Mouse (Mus musculus): ENCODE data around the gene Hpse2. TPM values are rescaled to one million over a fixed set of nuclear protein-coding genes. Genes with fewer than 3 reads are reported as not detected.

The Hpse2 gene
- polyA plus RNA-seq, 1 experiment from 2014 or later: 6.0 TPM

GRCm38 (mm10) chr19:42829196-42829595 lies 559.0 kb downstream of the Hpse2 start:
- Histone ChIP-seq H3K4me3 (ENCODE audit: low read length) (no peak overlapping the region), H3K4me2 (ENCODE audit: low read depth, low read length) (no peak overlapping the region), H3K27ac (ENCODE audit: low read length) (peak overlapping the region; percentile 17; the same call in 1 of the 2 replicates), H3K36me3 (ENCODE audit: control insufficient read depth, insufficient read depth, low read length) (no peaks in the 10 kb centered on the region), H3K4me1 (replicated peaks; ENCODE audit: control insufficient read depth, insufficient read depth, low read length) (peaks cover 13% of the 10 kb centered on the region), H3K27me3 (ENCODE audit: control insufficient read depth, insufficient read depth, low read depth, low read length) (no peaks in the 10 kb centered on the region), H3K9me3 (ENCODE audit: control insufficient read depth, low read length) (no peaks in the 10 kb centered on the region), H3K9ac (ENCODE audit: low read length) (no peak overlapping the region)
- ATAC-seq (ENCODE audit: low read depth): peak; percentile 84
- 34% methylated on average over 4 of the region's 4 CpGs for WGBS

DNA sequence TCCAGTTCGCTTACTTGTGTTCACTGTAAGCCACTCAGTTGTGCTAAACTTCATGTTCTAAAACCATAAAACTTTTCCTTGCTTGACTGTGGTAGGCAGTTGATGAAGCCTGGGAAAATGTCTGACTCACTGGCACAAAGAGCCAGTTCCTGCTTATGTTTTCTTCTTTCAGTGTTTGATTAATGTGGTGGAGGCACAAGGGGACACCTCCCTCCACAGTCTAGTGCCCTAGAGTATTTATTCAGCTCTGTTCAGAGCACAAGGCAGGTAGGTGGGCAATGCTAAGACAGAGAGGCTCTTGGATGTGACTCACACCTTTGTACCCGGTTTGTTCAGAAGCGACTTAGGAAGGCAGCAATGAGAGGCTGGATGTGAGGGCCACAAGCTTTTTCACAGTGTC lies 560.3 kb downstream of the Hpse2 start:
- Histone ChIP-seq H3K4me3 (ENCODE audit: low read length) (no peak overlapping the region), H3K27me3 (ENCODE audit: control insufficient read depth, insufficient read depth, low read depth, low read length) (no peaks in the 10 kb centered on the region), H3K27ac (ENCODE audit: low read length) (no peak overlapping the region), H3K4me1 (replicated peaks; ENCODE audit: control insufficient read depth, insufficient read depth, low read length) (peaks cover 13% of the 10 kb centered on the region), H3K9me3 (ENCODE audit: control insufficient read depth, low read length) (no peaks in the 10 kb centered on the region), H3K36me3 (ENCODE audit: control insufficient read depth, insufficient read depth, low read length) (no peaks in the 10 kb centered on the region), H3K4me2 (ENCODE audit: low read depth, low read length) (no peak overlapping the region), H3K9ac (ENCODE audit: low read length) (no peak overlapping the region)
- ATAC-seq (ENCODE audit: low read depth): peak; percentile 59; the same call in 1 of the 2 replicates
- 63% methylated on average over 3 of the region's 3 CpGs for WGBS

GRCm38 (mm10) chr19:42820109-42820508 lies 568.0 kb downstream of the Hpse2 start:
- H3K27me3 ChIP-seq (ENCODE audit: control insufficient read depth, insufficient read depth, low read depth, low read length): no peaks in the 10 kb centered on the region
- H3K4me3 ChIP-seq (ENCODE audit: low read length): no peak overlapping the region
- 93% methylated on average over 5 of the region's 5 CpGs for WGBS
- no peaks in the 10 kb centered on the region for H3K9me3 ChIP-seq (ENCODE audit: control insufficient read depth, low read length)
- no peak overlapping the region for H3K27ac ChIP-seq (ENCODE audit: low read length)
- H3K4me1 ChIP-seq (replicated peaks; ENCODE audit: control insufficient read depth, insufficient read depth, low read length): no peaks in the 10 kb centered on the region; the same call in 1 of the 2 replicates
- no peak overlapping the region for H3K4me2 ChIP-seq (ENCODE audit: low read depth, low read length)
- ATAC-seq (ENCODE audit: low read depth): no peak
- H3K9ac ChIP-seq (ENCODE audit: low read length): no peak overlapping the region
- no peaks in the 10 kb centered on the region for H3K36me3 ChIP-seq (ENCODE audit: control insufficient read depth, insufficient read depth, low read length)

- no peaks in the 10 kb centered on the region for H3K9me3 ChIP-seq (ENCODE audit: control insufficient read depth, low read length)
- no peak overlapping the region for H3K27ac ChIP-seq (ENCODE audit: low read length)
- no peak overlapping the region for H3K9ac ChIP-seq (ENCODE audit: low read length)
- H3K36me3 ChIP-seq (ENCODE audit: control insufficient read depth, insufficient read depth, low read length): no peaks in the 10 kb centered on the region
- H3K27me3 ChIP-seq (ENCODE audit: control insufficient read depth, insufficient read depth, low read depth, low read length): no peaks in the 10 kb centered on the region
- H3K4me3 ChIP-seq (ENCODE audit: low read length): no peak overlapping the region
- no peak overlapping the region for H3K4me2 ChIP-seq (ENCODE audit: low read depth, low read length)
- no peak for ATAC-seq (ENCODE audit: low read depth)
- 66% methylated on average over 2 of the region's 2 CpGs for WGBS
- H3K4me1 ChIP-seq (replicated peaks; ENCODE audit: control insufficient read depth, insufficient read depth, low read length): no peaks in the 10 kb centered on the region; the same call in 1 of the 2 replicates
Measured at GRCm38 (mm10) chr19:42817761-42818160, 570.4 kb downstream of the Hpse2 start.

DNA sequence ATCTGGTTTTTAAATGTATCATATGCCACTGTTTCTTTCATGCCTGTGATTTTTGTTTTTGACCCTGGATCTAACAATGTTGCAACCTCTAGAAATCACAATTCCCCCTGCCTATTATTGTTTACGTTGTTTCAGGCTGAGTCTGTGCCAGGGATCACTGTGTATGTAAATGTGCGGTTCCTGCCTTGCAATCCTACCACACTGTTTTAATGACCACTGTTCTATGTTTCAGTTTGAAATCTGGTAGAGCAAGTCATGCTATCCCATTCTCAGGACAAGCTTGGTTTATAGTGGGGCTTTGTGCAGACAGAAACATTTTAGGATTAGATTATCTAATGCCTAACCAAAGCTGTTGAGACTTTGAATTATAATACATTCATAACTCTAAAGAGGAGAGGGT lies 571.9 kb downstream of the Hpse2 start:
- H3K27me3 ChIP-seq (ENCODE audit: control insufficient read depth, insufficient read depth, low read depth, low read length): no peaks in the 10 kb centered on the region
- H3K4me3 ChIP-seq (ENCODE audit: low read length): no peak overlapping the region
- no peaks in the 10 kb centered on the region for H3K9me3 ChIP-seq (ENCODE audit: control insufficient read depth, low read length)
- no peak overlapping the region for H3K27ac ChIP-seq (ENCODE audit: low read length)
- ATAC-seq (ENCODE audit: low read depth): no peak
- 72% methylated on average over 2 of the region's 2 CpGs for WGBS
- no peak overlapping the region for H3K9ac ChIP-seq (ENCODE audit: low read length)
- H3K36me3 ChIP-seq (ENCODE audit: control insufficient read depth, insufficient read depth, low read length): no peaks in the 10 kb centered on the region
- no peaks in the 10 kb centered on the region; the same call in 1 of the 2 replicates for H3K4me1 ChIP-seq (replicated peaks; ENCODE audit: control insufficient read depth, insufficient read depth, low read length)
- H3K4me2 ChIP-seq (ENCODE audit: low read depth, low read length): no peak overlapping the region

DNA sequence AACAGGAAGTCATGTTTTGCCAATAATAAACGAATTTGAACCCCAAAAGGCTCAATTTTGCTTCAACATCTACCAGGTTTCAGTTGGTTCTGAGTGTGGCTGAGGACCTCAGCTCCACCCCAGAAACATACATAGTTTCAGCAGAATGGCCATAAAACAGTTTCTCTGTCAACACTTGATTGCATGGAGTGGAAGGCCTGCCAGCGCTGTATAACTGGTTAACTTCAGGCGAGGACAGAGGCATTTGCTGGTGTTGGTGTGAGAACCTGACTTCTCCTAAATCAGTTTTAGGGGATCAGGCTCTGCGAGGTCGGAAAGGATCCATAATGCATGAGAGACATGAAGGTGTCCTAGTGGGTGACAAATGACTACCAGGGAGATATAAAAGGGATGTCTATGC lies 578.0 kb downstream of the Hpse2 start:
- no peak overlapping the region for H3K9ac ChIP-seq (ENCODE audit: low read length)
- H3K36me3 ChIP-seq (ENCODE audit: control insufficient read depth, insufficient read depth, low read length): no peaks in the 10 kb centered on the region
- no peaks in the 10 kb centered on the region; the same call in 1 of the 2 replicates for H3K4me1 ChIP-seq (replicated peaks; ENCODE audit: control insufficient read depth, insufficient read depth, low read length)
- peak; percentile 52; the same call in 1 of the 2 replicates for ATAC-seq (ENCODE audit: low read depth)
- 55% methylated on average over 5 of the region's 5 CpGs for WGBS
- no peaks in the 10 kb centered on the region for H3K27me3 ChIP-seq (ENCODE audit: control insufficient read depth, insufficient read depth, low read depth, low read length)
- no peak overlapping the region for H3K4me3 ChIP-seq (ENCODE audit: low read length)
- H3K27ac ChIP-seq (ENCODE audit: low read length): no peak overlapping the region
- H3K4me2 ChIP-seq (ENCODE audit: low read depth, low read length): no peak overlapping the region
- no peaks in the 10 kb centered on the region for H3K9me3 ChIP-seq (ENCODE audit: control insufficient read depth, low read length)

DNA sequence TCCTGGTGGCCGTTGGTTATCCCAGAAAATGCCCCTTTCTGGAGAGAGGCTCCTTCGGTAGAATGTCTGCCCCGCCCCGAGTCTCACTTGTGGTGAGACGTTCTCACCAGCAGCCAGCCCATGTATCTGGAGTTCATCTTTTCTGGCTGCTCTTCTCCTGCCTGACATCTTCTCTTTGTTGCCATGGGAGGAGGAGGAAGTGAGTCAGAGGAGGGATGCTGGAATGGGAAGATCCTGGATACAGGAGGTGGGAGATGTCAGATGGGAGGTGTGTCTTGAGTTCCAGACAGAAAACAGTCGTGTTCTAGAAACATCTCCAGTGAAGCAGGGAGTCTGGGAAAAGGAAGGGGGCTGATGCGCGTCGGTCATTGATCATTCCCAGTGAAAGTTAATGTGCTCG lies 578.7 kb downstream of the Hpse2 start:
- Histone ChIP-seq H3K4me3 (ENCODE audit: low read length) (no peak overlapping the region), H3K9me3 (ENCODE audit: control insufficient read depth, low read length) (no peaks in the 10 kb centered on the region), H3K9ac (ENCODE audit: low read length) (no peak overlapping the region), H3K27ac (ENCODE audit: low read length) (no peak overlapping the region), H3K27me3 (ENCODE audit: control insufficient read depth, insufficient read depth, low read depth, low read length) (no peaks in the 10 kb centered on the region), H3K36me3 (ENCODE audit: control insufficient read depth, insufficient read depth, low read length) (no peaks in the 10 kb centered on the region), H3K4me1 (replicated peaks; ENCODE audit: control insufficient read depth, insufficient read depth, low read length) (no peaks in the 10 kb centered on the region; the same call in 1 of the 2 replicates), H3K4me2 (ENCODE audit: low read depth, low read length) (no peak overlapping the region)
- no peak for ATAC-seq (ENCODE audit: low read depth)
- 83% methylated on average over 10 of the region's 10 CpGs for WGBS

GRCm38 (mm10) chr19:42797866-42798265 lies 590.3 kb downstream of the Hpse2 start:
- Histone ChIP-seq H3K27ac (ENCODE audit: low read length) (no peak overlapping the region), H3K36me3 (ENCODE audit: control insufficient read depth, insufficient read depth, low read length) (no peaks in the 10 kb centered on the region), H3K4me3 (ENCODE audit: low read length) (no peak overlapping the region), H3K9ac (ENCODE audit: low read length) (no peak overlapping the region), H3K9me3 (ENCODE audit: control insufficient read depth, low read length) (no peaks in the 10 kb centered on the region), H3K27me3 (ENCODE audit: control insufficient read depth, insufficient read depth, low read depth, low read length) (no peaks in the 10 kb centered on the region), H3K4me1 (replicated peaks; ENCODE audit: control insufficient read depth, insufficient read depth, low read length) (peaks cover 8% of the 10 kb centered on the region), H3K4me2 (ENCODE audit: low read depth, low read length) (no peak overlapping the region)
- 63% methylated on average over 2 of the region's 2 CpGs for WGBS
- no peak for ATAC-seq (ENCODE audit: low read depth)

GRCm38 (mm10) chr19:42795801-42796200 lies 592.4 kb downstream of the Hpse2 start:
- 25% methylated on average over 9 of the region's 9 CpGs for whole genome bisulfite sequencing
- H3K4me3 ChIP-seq (ENCODE audit: low read length): peak overlapping the region; percentile 49
- no peaks in the 10 kb centered on the region for H3K27me3 ChIP-seq (ENCODE audit: control insufficient read depth, insufficient read depth, low read depth, low read length)
- H3K9me3 ChIP-seq (ENCODE audit: control insufficient read depth, low read length): no peaks in the 10 kb centered on the region
- ATAC-seq (ENCODE audit: low read depth): peak; percentile 6; the same call in 1 of the 2 replicates
- peak overlapping the region; percentile 66; the same call in 1 of the 2 replicates for H3K9ac ChIP-seq (ENCODE audit: low read length)
- H3K4me2 ChIP-seq (ENCODE audit: low read depth, low read length): peak overlapping the region; percentile 87
- peaks cover 8% of the 10 kb centered on the region for H3K4me1 ChIP-seq (replicated peaks; ENCODE audit: control insufficient read depth, insufficient read depth, low read length)
- H3K36me3 ChIP-seq (ENCODE audit: control insufficient read depth, insufficient read depth, low read length): no peaks in the 10 kb centered on the region
- H3K27ac ChIP-seq (ENCODE audit: low read length): no peak overlapping the region

Measured in lung, embryonic 16.5 days (tissue).